Mouse (Mus musculus): ENCODE measurements around the gene Ndufc1. TPM values are rescaled to one million over a fixed set of nuclear protein-coding genes. Genes with fewer than 3 reads are reported as not detected.
"Not testable (repeated sequence)": the region's sequence is repeated elsewhere in the genome, so short reads cannot be mapped to it uniquely, and the experiment has no call there.

Gene Ndufc1
- polyA plus RNA-seq, 1 experiment from 2014 or later: 706 TPM

DNA sequence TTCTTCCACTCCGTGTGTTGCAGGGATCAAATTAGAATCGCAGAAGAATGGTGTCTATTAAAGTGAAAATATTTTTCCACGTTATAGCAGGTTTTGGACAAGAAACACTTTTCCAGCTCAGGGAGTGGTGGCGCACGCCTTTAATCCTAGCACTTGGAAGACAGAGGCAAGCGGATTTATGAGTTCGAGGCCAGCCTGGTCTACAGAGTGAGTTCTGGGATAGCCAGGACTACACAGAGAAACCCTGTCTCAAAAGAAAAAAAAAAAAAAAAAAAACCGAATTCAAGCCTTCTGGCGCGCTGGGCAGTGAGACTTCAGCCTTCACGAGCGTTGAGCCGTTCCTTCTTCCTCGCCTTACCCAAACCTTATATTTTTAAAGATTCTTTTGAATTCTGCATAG, 51.2 kb downstream of the Ndufc1 start:
- no peak for ATAC-seq (ENCODE audit: insufficient number of reproducible peaks, low FRiP score, low TSS enrichment, low read depth)
- peak; percentile 60 for DNase-seq (ENCODE audit: low spot score)
- no peaks in the 10 kb centered on the region for H3K36me3 ChIP-seq (ENCODE audit: control insufficient read depth, insufficient read depth, low read length)

DNA sequence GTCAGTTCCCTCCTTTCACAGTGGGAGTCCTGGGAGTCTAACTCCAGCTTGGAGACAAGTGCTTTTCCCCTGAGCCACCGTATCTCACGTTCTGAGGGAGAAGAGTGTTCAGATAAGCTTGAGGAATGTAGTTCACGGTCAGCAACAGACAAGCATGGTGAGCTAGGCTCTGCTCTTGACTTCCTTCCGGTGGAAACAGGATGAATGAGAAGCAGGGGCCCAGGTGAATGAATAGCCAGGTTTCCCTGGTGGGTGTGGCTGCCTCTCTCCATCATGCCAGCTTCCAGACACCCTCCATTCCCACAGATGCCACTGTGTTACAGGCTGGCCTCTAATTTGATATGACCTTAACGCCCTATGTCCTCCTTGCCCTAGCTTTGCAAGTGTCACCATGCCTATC, 51.7 kb downstream of the Ndufc1 start:
- Histone ChIP-seq H3K9ac (ENCODE audit: low read length) (no peak overlapping the region), H3K9me3 (ENCODE audit: control insufficient read depth, low read length) (no peaks in the 10 kb centered on the region), H3K4me3 (ENCODE audit: low read depth, low read length) (no peak overlapping the region), H3K36me3 (ENCODE audit: control insufficient read depth, insufficient read depth, low read length) (no peaks in the 10 kb centered on the region), H3K4me1 (ENCODE audit: control insufficient read depth, insufficient read depth, low read length) (no peaks in the 10 kb centered on the region; the same call in 1 of the 2 replicates), H3K27me3 (ENCODE audit: control insufficient read depth, insufficient read depth, low read length) (no peaks in the 10 kb centered on the region), H3K4me2 (ENCODE audit: low read depth, severe bottlenecking) (no peak overlapping the region), H3K27ac (replicated peaks; ENCODE audit: low read depth, low read length) (no peak overlapping the region)
- 44% methylated on average over 5 of the region's 5 CpGs for WGBS
- DNase-seq (ENCODE audit: low spot score) (no peak), ATAC-seq (ENCODE audit: insufficient number of reproducible peaks, low FRiP score, low TSS enrichment, low read depth) (no peak)

More for the DNA sequence above, 51.2 kb downstream of the Ndufc1 start:
- no peaks in the 10 kb centered on the region for H3K27me3 ChIP-seq (ENCODE audit: control insufficient read depth, insufficient read depth, low read length)
- H3K4me3 ChIP-seq (ENCODE audit: low read depth, low read length): peak overlapping the region; percentile 53
- H3K27ac ChIP-seq (replicated peaks; ENCODE audit: low read depth, low read length): no peak overlapping the region
- H3K4me2 ChIP-seq (ENCODE audit: low read depth, severe bottlenecking): peak overlapping the region; percentile 37
- no peak overlapping the region for H3K9ac ChIP-seq (ENCODE audit: low read length)
- 8% methylated on average over 14 of the region's 14 CpGs for WGBS
- H3K9me3 ChIP-seq (ENCODE audit: control insufficient read depth, low read length): no peaks in the 10 kb centered on the region
- H3K4me1 ChIP-seq (ENCODE audit: control insufficient read depth, insufficient read depth, low read length): no peaks in the 10 kb centered on the region; the same call in 1 of the 2 replicates

DNA sequence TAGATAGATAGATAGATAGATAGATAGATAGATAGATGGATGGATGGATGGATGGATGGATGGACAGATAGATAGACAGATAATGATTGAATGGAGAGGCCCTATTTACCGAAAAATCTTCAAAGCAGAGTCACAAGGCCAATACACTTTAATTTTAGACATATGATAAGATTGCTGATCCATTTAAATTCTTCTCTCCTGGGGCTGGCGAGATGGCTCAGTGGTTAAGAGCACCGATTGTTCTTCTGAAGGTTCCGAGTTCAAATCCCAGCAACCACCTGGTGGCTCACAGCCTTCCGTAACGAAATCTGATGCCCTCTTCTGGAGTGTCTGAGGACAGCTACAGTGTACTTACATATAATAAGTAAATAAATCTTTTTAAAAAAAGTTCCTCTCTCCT, 53.8 kb downstream of the Ndufc1 start:
- 86% methylated on average over 6 of the region's 6 CpGs for WGBS
- ATAC-seq (ENCODE audit: insufficient number of reproducible peaks, low FRiP score, low TSS enrichment, low read depth); H3K27me3 ChIP-seq (ENCODE audit: control insufficient read depth, insufficient read depth, low read length); H3K4me1 ChIP-seq (ENCODE audit: control insufficient read depth, insufficient read depth, low read length); H3K4me2 ChIP-seq (ENCODE audit: low read depth, severe bottlenecking); H3K9ac ChIP-seq (ENCODE audit: low read length); H3K27ac ChIP-seq (replicated peaks; ENCODE audit: low read depth, low read length); DNase-seq (ENCODE audit: low spot score); H3K9me3 ChIP-seq (ENCODE audit: control insufficient read depth, low read length); H3K36me3 ChIP-seq (ENCODE audit: control insufficient read depth, insufficient read depth, low read length); H3K4me3 ChIP-seq (ENCODE audit: low read depth, low read length): not testable (repeated sequence)

Other genes with a start within 250 kb of the Ndufc1 start
- 14.0 and 14.1 TPM in 2 replicates for gene Noct, start 184.5 kb downstream of the Ndufc1 start, polyA plus RNA-seq (2014; fragmentation: Nextera tagmentation; extraction: Ambion mirVana)
- gene Elf2, start 68.3 kb downstream of the Ndufc1 start, polyA plus RNA-seq (2014; fragmentation: Nextera tagmentation; extraction: Ambion mirVana): 47.9 and 54.0 TPM in 2 replicates
- gene Mgarp, start 12.2 kb downstream of the Ndufc1 start, polyA plus RNA-seq (2014; fragmentation: Nextera tagmentation; extraction: Ambion mirVana): 2.4 and 5.0 TPM in 2 replicates
- 52.0 and 54.4 TPM in 2 replicates for gene Naa15, start 6.2 kb upstream of the Ndufc1 start, polyA plus RNA-seq (2014; fragmentation: Nextera tagmentation; extraction: Ambion mirVana)
- gene Rab33b, start 74.9 kb upstream of the Ndufc1 start, polyA plus RNA-seq (2014; fragmentation: Nextera tagmentation; extraction: Ambion mirVana): 15.0 and 16.9 TPM in 2 replicates
- gene Setd7, start 151.9 kb upstream of the Ndufc1 start, polyA plus RNA-seq (2014; fragmentation: Nextera tagmentation; extraction: Ambion mirVana): 4.7 and 4.9 TPM in 2 replicates

Measured in limb, embryonic 11.5 days (tissue).